Mouse (Mus musculus) embryo, embryonic 10 days (tissue): Measurements from ENCODE around the gene Irx6.
A peak's percentile ranks its signal among the peaks of the same experiment; 100 is the strongest.

Source experiments
- DNase-seq: peaks from one replicate; pipeline ENCODE4 v3.0.0-alpha.2; 2015; ENCODE audit warnings: low spot score

The Irx6 gene

DNA sequence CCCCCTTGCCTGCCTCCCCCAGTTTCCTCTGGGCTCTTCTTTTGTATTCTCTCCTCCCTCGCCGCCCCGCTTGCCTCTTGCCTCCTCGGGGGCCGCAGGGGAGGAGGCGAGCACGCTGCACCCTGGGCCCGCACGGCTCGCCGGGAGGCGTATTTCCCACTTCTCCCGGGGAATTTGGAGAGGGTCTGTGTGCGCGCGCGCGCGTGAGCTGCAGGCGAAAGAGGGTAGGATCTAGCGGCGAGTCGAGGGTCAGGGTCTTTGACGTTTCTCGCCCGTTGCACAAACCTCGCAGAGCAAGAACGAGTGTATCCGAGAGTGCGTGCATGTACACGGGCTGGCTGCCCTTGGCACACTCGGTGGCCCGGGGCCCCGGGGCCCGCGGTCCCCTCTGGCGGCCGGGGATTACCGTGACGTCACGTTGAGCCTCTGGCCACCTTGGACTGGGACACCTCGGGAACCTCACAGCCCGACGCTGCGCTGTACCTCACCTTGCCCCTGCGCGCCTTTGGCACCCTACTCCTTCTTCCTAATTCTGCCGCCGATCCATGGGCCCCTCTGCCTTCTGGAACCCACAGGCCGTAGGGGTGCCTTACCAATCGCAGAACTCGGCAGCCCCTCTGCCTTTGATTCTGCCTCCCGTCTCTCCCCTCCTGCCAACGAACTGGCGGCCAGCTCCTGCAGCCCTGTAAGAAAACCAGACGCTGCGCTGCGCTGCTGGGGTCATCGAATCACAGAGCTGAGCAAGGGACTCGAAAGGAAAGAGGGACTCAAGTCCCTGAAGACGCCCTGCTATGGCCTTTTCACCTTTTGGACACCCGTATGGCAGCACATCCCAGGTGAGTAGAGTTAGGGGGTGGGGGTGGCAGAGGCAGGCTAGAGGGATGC lies at the start of gene Irx6:
Irx6 (plus strand) TSS at position 45 of the 885 bp plus-strand sequence.
- DNase-seq, result peak; percentile 41

DNA sequence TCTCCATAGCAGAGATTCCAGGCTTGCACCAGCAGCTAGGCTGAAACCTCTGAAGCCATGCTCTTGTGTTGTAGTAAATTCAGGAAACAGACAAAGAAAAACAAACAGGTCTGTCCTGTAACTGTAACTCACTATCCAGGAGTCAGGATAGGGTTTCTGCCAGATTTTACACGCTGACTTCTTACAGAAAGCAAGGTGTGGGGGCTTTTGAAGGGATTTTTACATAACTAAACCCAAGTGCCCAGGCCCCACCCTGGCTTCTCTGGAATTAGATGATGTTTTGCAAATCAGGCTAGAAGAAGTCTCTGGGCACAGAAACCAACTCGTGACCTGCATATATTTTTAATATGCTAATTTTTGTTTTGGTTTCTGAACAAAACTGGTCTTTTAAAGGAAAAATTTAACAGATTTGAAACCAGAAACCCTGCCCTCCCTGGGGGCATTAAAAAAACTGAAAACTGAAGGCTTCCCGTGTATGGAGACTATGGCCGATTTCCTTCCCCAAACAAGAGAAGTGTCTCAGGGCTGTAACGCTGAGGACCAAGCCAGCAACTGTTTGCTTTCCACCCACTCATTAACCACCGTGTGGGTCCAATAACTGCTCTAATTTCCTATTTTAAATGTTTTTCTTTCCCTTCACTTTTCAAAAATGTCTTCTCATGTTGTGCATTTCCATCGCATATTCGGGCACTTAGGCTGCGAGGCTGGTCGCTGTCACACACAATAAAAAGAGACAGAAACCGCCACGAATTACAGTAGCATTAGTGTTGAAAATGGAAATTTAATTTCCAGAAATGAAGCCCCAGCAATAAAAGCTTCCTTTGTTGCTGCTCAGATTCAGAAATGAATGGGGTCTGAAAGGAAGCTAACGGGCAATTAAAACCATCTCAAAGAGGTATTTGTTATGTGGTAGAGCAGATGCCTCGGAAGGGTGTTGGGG lies 45.1 kb upstream of the Irx6 start:
- no peak for DNase-seq

DNA sequence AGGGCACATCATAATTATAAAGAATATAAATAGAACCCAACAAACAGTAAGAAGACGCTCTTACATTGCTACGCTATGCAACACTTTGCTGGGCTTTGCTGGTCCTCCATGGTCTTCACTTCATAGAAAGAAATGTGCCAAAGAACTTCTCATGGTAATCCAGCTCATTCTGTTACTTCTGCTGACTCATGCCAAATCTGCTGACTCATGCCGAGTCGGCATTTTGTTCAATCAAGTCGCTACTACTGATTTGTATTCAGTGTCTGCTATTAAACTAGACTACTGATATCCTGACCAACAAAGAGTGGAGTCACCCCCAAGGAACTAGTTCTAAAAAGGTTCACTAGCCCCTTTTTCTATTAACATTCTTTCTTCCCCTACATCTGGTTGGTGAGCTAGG lies 40.9 kb upstream of the Irx6 start:
- DNase-seq, result no peak

DNA sequence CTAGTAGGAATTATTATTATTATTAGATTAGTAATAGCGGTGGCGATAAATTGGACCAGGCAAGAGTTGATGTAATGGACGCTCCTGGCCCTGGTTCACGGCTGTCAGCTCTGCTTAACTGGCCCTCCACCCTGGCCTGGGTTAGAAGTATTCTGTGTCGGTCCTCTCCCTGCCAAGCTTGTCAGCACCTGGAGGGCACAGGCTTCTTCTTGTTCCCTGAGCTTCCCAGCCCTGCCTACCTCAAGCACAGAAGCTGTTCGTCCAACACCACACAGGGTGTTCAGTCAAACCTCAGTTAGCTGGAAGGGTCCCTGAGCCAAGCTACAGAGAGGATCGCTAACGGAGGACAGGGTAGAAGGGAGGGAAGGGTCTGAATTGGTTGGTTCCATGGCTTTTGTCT lies 33.3 kb upstream of the Irx6 start:
- no peak for DNase-seq

DNA sequence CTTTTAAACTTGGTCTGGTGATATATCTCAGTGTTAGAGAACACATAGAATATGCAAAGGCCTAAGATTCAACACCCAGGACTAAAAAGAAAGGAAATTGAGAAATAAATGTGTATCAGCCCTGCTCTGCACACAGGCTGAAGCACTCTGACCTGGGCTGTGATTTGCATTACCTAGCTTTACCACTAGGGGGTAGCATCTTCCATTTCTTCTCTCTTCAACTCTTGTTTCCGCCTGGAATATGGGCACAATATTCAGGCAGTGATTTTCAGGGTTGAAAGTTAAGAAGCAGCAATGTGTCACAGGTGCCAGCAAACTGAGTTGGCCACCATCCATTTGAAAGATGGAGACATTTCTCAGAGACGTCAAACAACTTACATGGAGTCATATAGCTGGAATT lies 27.5 kb upstream of the Irx6 start:
- peak; percentile 70 for DNase-seq

DNA sequence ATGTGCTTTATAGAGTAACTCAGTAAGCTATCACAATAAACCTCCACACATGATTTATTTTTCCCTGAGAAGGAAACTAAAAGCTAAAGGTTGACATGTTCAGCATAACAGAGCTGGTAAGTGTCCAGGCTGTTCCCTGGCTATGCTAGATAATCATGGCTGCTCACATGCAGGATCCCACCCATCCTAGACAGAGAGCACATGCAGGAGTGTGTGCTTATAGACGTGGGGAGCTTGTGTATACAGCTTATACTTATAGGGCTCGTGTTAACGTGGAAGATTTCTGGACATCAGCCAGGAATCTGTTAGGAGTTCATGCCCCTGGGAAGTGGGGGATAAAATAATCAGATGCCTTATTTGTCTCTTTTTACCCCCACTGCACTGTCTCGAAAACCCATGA lies 9.9 kb upstream of the Irx6 start:
- no peak for DNase-seq

DNA sequence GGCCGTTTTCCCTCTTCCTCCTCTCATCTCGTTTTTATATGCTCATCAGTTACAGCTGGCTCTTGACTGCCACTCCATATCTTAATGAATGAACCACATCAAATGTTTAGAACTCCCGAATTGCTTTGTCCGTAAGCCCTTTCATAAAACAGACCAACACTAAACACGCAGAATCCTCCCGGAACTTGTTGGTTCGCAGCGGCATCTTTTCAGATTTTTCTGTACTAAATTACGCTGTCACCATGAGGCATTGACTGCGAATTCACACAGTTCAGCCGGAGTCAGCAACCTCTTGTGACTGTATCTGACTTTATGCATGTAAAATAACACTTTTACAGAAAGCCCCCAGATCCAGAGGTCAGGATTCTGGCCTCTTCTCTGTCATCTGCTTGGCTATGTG lies 3.9 kb upstream of the Irx6 start:
- DNase-seq, result no peak

DNA sequence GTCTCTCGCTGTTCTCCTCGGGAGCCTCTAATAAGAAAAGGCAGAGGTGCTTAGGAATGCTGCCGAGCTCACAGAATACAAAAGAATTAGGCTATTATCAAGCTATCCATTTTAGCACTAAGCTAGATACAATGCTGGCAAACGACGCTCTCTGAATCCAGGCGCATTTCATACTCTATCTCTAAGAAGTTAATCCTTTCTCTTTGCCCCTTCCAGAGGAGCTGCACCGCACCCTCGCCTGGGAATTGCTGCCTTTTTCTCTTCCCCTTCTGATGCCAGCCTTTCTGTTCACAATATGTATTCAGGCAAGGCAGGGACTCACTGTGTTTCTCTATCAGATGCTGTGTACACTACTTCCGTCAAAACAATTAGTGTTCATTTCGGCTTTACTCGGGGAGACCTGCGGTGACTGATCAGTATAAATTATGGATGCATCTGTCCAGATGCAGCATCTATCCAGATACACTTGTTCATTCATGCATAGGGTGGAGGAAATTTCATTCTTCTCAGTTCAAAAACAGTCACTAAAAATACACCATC lies 3.4 kb upstream of the Irx6 start:
- DNase-seq, result no peak

DNA sequence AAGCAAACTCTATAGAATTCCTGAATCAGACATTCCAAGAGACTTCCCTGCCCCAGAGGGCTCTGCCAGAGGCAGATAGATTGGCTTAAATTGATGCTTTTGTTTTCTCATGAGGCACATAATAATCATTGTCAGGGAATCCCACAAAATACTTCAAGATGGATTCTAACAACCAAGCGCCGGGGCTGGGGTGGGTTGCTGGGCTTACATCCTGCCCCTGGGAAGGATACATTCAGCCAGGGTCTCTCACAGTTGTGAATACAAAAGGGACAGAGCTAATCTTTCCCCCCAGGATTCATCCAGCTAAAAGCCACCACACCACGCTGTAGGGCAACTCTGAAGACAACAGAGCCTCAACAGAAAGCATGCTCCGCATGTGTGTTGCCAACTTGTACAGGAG lies 2.2 kb upstream of the Irx6 start:
- no peak for DNase-seq

DNA sequence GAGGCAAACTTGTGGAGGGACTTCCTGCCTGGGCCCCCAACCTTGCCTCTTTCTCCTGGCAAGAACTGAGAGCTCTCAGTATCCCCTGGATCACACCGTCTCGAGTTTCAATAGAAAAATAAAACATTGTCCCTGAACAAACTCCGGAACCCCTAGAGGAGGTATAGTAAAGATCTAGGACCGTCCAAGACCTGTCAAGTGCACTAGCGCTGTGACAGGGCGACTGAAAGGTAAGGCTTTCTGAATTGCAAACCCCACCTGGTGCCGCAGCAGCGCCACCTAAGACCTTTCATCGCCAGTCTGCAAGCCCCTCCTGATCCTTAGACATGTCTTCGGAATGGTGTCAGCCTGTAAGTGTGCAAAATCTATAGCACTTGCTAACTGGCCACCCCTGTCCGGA lies 987 bp upstream of the Irx6 start:
- DNase-seq, result no peak

DNA sequence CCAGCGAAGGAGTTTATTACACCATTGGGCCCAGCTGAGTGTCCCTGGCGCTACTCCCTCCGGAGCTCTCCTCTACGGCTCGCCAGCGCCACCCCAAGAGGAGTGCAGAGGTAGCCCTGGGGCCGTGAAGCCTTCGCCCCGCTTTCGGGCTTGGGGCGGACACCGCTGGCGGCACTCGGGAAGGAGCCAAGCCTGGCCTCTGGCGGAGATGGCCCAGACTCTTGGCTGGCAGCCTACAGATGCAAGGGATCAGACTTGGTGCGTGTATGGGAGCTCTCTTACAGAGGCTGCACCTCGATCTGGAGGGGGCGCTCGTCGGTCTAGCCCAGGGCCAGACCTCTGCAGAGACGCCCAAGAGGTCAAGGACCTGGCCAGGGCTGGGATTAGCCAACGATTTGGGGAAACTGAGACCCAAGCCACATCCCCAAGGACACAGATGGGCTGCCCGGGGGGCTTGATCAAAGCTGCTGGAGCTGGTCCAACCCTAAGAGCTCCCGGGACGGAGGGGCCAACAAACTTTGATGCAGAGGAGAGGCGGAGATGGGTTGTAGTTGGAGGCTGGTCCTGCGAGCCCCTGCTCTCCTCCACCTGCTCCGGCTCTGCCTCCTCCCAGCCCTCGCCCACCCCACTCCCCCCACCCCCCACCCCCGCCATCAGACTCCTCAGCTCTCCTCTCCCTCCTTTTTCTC lies 389 bp upstream of the Irx6 start:
- peak; percentile 84 for DNase-seq

DNA sequence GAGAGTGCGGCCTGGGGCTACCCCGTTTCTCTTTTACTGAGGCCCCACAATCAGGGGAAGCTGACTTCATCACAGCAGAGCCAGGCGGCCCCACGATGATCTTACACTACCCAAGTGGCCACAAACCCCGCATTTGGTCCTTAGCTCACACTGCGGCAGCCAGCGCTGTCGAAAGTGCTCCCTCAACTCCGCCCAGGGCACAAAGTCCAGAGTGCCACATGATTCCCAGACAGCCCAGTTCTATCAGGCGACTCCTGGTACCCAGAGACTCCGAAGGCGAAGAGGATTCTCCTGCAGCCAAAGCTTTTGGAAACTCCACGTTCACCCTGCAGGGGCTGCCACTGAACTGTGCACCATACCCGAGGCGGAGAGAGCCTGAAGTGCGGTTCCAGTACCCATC lies 4.3 kb downstream of the Irx6 start:
- DNase-seq, result peak; percentile 41

DNA sequence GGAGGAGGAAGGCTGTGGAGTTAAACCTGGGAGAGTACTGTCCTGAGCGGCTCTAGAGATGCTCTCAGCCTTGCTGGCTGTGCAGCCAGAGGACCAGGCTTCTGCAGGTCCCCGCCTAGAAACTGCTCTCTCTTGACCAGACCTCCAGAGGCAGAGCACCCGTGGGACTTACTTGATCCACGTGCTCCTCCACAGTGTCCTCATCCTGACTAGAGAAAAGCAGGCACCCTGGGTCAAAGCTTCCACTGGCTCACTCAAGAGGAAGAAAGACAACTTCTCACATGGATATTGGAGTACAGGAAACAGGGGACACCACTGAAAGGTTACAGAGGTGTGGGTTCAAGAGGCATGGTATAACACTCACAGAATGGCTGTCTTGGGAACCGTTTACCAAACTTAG lies 23.3 kb downstream of the Irx6 start:
- DNase-seq, result no peak

DNA sequence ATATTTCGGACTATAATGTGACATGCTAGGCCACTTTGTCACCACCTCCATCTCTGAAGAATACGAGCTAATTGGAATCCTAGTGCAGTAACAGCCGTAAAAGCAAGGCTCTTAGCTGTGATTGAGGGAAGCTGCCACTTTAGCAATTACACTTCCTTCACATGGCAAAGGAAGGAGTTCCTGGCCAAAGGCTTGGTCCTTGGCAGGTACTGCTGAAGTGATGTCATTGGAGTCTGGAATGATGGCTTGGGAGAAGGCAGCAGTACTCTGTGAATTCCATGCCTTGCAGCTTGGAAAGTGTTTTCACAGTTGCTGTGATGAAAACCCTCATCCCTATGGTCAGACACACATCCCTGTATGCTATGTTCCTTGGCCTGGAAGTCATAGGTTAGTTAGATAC lies 24.3 kb downstream of the Irx6 start:
- no peak for DNase-seq

DNA sequence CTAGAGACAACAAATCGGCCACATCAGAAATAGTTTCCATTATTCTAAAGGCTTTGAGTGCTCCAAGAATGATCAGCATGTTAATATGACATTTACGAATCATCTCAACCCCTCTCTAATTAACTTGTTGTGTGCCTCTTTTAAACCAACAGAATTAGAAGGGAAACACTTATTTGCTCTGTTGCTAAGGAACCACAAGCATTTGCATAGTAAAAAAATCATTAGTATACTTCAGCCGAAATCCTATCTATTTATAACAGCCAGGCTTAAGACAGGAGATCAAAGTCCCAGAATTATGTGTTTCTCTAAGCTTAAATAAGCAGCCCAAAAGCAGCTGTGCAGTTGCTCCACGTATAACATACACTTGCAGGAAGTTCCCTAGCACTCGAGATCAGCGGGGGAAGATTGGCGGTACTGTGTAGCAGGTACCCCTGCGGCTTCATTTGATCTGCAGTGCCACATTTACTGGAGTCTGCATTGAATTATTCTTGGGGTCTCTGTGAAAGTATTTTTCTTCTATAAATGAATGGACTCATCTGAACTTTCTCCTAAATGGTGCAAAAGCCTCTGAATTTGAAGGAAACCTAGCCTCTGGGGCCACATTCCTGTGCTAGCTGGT lies 25.9 kb downstream of the Irx6 start:
- DNase-seq, result no peak

DNA sequence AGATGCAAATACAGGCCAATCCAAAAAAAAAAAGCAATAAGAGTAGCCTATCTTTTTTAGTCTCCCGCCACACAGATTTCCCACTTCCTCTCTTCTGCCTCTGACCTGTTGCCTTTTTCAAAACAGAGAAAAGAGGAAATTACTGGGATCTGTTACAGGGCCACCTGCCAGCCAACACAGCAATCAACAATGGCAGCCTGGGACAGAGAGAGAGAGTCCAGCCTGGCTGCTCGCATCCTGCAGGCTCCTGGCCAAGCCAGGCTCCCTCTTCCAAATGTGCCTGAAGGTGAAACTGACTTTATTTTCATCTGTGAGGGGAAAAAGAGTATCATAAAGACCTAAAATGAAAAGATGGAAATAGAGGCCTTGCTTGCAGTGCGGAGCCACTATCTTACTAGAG lies 29.3 kb downstream of the Irx6 start:
- DNase-seq, result no peak

DNA sequence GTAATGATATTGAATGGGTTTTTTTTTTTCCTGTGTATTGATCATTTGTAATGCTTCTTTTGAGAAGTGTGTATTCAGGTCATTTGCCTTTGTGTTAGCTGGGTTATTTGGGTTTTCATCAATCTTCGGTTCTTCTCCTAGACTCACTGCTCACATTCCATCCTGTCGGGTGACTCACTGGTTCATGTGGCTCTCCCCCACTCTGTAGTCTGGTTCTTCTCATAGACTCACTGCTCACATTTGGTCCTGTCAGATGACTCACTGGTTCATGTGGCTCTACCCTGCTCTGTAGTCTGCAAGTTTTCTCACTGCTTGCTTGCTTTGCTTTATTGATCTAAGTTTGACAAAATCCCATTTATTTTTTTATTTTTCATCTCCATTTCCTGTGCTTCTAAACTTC lies 32.2 kb downstream of the Irx6 start:
- DNase-seq, result no peak

DNA sequence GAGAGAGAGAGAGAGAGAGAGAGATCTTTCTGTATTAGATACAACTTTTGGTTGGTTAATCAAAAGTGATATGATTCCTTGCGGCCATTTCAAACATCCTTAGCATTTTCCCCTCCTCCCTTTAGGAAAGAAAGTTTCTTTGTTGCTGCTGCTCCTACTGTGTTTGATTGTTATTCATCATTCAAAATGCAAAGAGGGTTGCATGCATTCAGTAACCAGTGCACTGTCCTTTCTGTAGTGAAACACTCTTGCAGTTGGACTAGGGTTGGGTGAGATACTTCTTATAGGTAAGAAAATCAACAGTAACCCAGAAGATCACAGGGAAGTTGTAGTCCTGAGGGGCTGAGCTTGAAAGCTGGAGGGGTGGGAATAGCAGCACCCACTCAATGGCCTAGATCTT lies 39.2 kb downstream of the Irx6 start:
- DNase-seq, result no peak

DNA sequence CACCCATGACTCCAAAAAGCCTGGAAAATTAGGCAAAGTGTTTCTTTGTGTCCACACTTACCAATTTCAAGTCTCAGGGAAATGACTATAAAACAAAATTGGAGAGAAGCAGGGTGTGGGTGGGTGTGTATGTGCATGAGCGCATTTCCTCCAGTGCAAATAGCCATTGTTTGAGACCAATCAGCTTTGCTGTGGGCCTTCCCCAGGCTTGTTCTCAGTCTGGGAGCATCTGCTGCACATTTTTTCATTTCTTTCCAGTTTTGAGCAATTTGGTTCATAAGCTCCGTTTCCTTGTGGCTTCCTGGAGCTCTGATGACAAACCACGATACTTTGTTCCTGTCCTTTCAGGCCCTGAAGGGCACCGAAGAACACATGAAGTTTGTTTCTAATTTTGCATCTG lies 43.3 kb downstream of the Irx6 start:
- DNase-seq, result no peak

DNA sequence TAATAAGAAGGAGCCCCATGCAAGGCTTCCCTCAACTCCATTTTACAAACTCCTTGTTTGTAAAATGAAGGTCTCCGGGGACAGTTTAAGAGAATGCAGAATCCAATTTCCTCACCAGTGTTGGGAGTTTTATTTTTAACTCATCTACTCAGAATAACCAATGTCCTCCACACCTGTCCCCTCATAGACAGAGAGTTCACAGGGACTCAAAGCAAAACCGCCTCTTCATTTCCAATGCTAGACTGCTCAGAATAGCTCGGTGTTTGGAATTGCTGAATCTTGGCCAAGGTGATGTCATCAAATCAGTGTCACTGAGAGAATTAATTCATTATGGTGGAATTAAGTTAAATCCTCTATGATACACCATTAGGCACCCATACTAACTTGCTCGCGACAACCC lies 44.0 kb downstream of the Irx6 start:
- DNase-seq, result no peak

DNA sequence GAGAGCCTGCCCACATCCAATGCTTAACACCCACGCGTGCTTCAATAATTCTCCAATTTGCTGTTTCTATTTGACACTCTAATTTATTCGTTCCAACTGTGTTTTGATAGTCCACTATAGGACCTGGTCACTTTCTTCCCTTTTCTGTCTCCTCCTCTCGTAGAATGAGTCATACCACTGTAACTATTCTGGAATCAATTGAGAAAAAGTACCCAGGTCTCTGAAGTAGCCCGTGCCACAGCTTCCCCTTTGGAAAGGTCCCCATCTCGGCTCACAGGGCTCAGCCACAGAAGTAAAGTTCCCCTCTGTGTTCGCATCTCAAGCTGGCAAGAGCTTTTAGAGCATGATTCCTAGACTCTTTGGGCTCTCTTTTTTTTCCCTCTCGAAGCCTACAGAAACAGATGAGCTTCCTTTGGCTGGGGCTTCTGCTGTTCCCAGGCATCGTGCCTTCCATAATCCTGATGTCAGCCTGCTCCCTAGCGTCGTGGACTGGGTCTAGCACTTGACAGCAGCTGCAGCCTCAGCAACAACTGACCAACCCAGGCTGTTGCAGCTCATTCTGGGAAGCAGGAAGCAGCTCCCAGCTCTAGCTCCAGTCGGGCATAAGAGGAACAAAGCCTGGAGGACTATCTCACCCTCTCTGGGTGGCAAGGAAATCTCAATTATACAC lies 47.3 kb downstream of the Irx6 start:
- peak; percentile 87 for DNase-seq
